Mouse (Mus musculus) cerebellum, adult 2 months (tissue): ENCODE data around the gene Optn.

Experiments
- CTCF ChIP-seq: fragments of 200-500 bp; IDR thresholded peaks from 2 replicates; pipeline ENCODE4 v1.5.1; 2011; ENCODE audit warnings: low read depth, mild to moderate bottlenecking, control low read depth, low read length, moderate library complexity, borderline replicate concordance; ENCODE audit not compliant: insufficient read depth
- POLR2A ChIP-seq: fragments of 200-500 bp; IDR thresholded peaks from 2 replicates; pipeline ENCODE4 v1.6.1; 2011; ENCODE audit warnings: low read length, control low read depth, borderline replicate concordance; ENCODE audit not compliant: insufficient read depth

DNA sequence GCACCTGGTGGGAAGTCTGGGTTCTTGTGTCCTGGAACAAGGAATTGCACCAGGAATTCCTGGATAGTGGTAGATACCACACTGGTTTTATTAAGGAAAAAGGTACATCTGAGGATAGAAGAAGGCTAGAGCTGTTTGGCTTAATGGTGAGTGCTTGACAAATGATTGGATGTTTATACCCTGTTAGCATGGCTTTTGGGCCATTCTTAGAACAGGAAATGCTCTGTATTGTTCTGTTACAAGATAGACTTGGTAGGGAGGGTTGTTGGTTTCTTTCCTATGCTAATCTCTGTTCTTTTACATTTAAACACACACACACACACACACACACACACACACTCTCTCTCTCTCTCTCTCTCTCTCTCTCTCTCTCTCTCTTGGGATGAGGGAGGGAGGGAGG is 12.0 kb upstream of the Optn start:
- no peak for TF ChIP-seq CTCF
- no peak for TF ChIP-seq POLR2A
